Mouse (Mus musculus) stomach, embryonic 16.5 days (tissue): ENCODE results near the gene Gm40193. TPM values are rescaled to one million over a fixed set of nuclear protein-coding genes. Genes with fewer than 3 reads are reported as not detected.

ENCODE experiments used
- polyA plus RNA-seq: library from polyadenylated mRNA; unstranded; fragments of >200 nt; fragmentation: Nextera tagmentation; extraction: Ambion mirVana; gene quantifications from 2 replicates; pipeline ENCODE4 v1.2.1, GENCODE M21; 2015

Gene Gm40193
- polyA plus RNA-seq, 1 experiment from 2014 or later: not detected

Other genes starting within 250 kb of the Gm40193 start
- gene Alox12e, start 210.3 kb downstream of the Gm40193 start, polyA plus RNA-seq: not detected in 2 replicates
- gene Alox15, start 180.9 kb downstream of the Gm40193 start, polyA plus RNA-seq: 12.7 and 19.7 TPM in 2 replicates
- gene Pelp1, start 122.9 kb downstream of the Gm40193 start, polyA plus RNA-seq: 32.0 and 32.2 TPM in 2 replicates
- gene Arrb2, start 100.3 kb downstream of the Gm40193 start, polyA plus RNA-seq: 14.7 and 14.8 TPM in 2 replicates
- gene Med11, start 81.0 kb downstream of the Gm40193 start, polyA plus RNA-seq: 37.4 and 37.9 TPM in 2 replicates
- gene Zmynd15, start 73.5 kb downstream of the Gm40193 start, polyA plus RNA-seq: 0.45 and 0.97 TPM in 2 replicates
- 9.0 and 10.5 TPM in 2 replicates for gene Cxcl16, start 73.0 kb downstream of the Gm40193 start, polyA plus RNA-seq
- 58.3 and 60.0 TPM in 2 replicates for gene Tm4sf5, start 27.7 kb downstream of the Gm40193 start, polyA plus RNA-seq
- gene Vmo1, start 18.3 kb downstream of the Gm40193 start, polyA plus RNA-seq: 0.36 and 0.92 TPM in 2 replicates
- 1.9 and 2.0 TPM in 2 replicates for gene Gltpd2, start 13.7 kb downstream of the Gm40193 start, polyA plus RNA-seq
- gene Psmb6, start 7.6 kb downstream of the Gm40193 start, polyA plus RNA-seq: 614 and 657 TPM in 2 replicates
- 17.8 and 21.5 TPM in 2 replicates for gene Pld2, start 7.1 kb upstream of the Gm40193 start, polyA plus RNA-seq
- 12.5 and 13.0 TPM in 2 replicates for gene Mink1, start 29.9 kb upstream of the Gm40193 start, polyA plus RNA-seq
- not detected in 2 replicates for gene 4930544D05Rik, start 82.9 kb upstream of the Gm40193 start, polyA plus RNA-seq
- 0.37 TPM in 1 of 2 replicates, not detected in the other for gene Chrne, start 86.3 kb upstream of the Gm40193 start, polyA plus RNA-seq
- gene Gp1ba, start 106.2 kb upstream of the Gm40193 start, polyA plus RNA-seq: 0.16 and 0.19 TPM in 2 replicates
- 104 and 111 TPM in 2 replicates for gene Rnf167, start 114.3 kb upstream of the Gm40193 start, polyA plus RNA-seq
- 163 and 169 TPM in 2 replicates for gene Slc25a11, start 114.5 kb upstream of the Gm40193 start, polyA plus RNA-seq
- gene Pfn1, start 121.7 kb upstream of the Gm40193 start, polyA plus RNA-seq: 1,820 and 1,821 TPM in 2 replicates
- 19.3 and 126 TPM in 2 replicates for gene Eno3, start 124.3 kb upstream of the Gm40193 start, polyA plus RNA-seq
- gene Spag7, start 136.5 kb upstream of the Gm40193 start, polyA plus RNA-seq: 148 and 149 TPM in 2 replicates
- gene Camta2, start 155.2 kb upstream of the Gm40193 start, polyA plus RNA-seq: 14.2 and 15.8 TPM in 2 replicates
- 1.3 and 1.5 TPM in 2 replicates for gene Inca1, start 167.2 kb upstream of the Gm40193 start, polyA plus RNA-seq
- gene Kif1c, start 167.6 kb upstream of the Gm40193 start, polyA plus RNA-seq: 2.6 and 3.0 TPM in 2 replicates
- 5.0 and 5.9 TPM in 2 replicates for gene Zfp3, start 231.3 kb upstream of the Gm40193 start, polyA plus RNA-seq